17 mouse cellular contexts compared by ENCODE assay signal in the genomic region with DNA sequence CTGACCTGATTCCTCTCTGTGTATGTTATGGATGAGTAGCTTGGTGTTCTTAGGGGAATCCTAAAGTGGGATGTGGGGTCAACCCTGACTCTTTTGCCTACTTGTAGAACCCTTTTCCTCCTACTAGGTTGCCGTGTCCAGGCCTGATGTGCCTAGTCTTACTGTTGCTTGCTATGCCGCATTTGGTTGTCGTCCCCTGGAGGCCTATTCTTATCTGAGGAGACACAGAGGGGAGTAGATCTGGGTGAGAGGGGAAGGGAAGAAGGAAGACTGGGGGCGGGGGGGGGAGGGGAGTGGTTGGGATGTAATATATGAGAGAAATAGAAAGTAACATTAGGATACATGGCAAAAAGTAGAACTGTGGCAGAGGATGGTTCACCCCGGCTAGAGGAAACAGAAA. TPM values are rescaled to one million over a fixed set of nuclear protein-coding genes. Genes with fewer than 3 reads are reported as not detected.
DNase-seq lines count a peak whose midpoint lies in the region; ATAC-seq lines count a peak whose summit lies in the region.
"Had no signal": no experiment of that assay in that cellular context is flagged by ENCODE, and none has a peak within 500 bp of the region (broad histone marks: within the 10 kb centered on the region; RNA-seq: fewer than 3 reads in every experiment).

No protein-coding gene starts in this region.

- H3K4me2 ChIP-seq in liver, embryonic 11.5 days = peak overlapping the region; percentile 38
- peak overlapping the region; percentile 33 for H3K4me2 ChIP-seq in liver, embryonic 15.5 days
- no peak overlapping the region for H3K4me2 ChIP-seq in midbrain, embryonic 16.5 days (ENCODE audit: low read length)
- H3K4me2 ChIP-seq: heart, embryonic 12.5 days; hindbrain, embryonic 14.5 days had no signal

- peaks cover 11% of the 10 kb centered on the region for H3K4me1 ChIP-seq in liver, embryonic 11.5 days (replicated peaks; ENCODE audit: control insufficient read depth, insufficient read depth, low read length)
- H3K4me1 ChIP-seq in liver, embryonic 15.5 days (replicated peaks) = peaks cover 10% of the 10 kb centered on the region; the same call in 1 of the 2 replicates
- peaks cover 2% of the 10 kb centered on the region; the same call in 1 of the 2 replicates for H3K4me1 ChIP-seq in midbrain, embryonic 16.5 days (ENCODE audit: control insufficient read depth, insufficient read depth, low read length)
- H3K4me1 ChIP-seq: embryonic facial prominence, embryonic 10.5 days; hindbrain, embryonic 10.5 days had no signal

- peak; percentile 47 for DNase-seq in MEL-GATA-1-ER (ENCODE audit: extremely low read depth, low read depth)
- no peak for DNase-seq in liver, embryonic 11.5 days (ENCODE audit: low spot score)
- DNase-seq in layer of hippocampus, adult 9-10 months (ENCODE audit: low spot score) = no peak
- no peak for DNase-seq in adrenal gland, adult 2 months
- DNase-seq: adrenal gland, postnatal 25 days; cerebellum, adult 2 months; cerebellum, postnatal 10 days; gastrocnemius, adult 2 months; gastrocnemius, postnatal 25 days had no signal

- peak; percentile 86 for ATAC-seq in liver, embryonic 11.5 days (replicated peaks; ENCODE audit: low FRiP score)
- ATAC-seq in liver, embryonic 15.5 days (ENCODE audit: insufficient read depth) = peak; percentile 44; the same call in 1 of the 2 replicates
- ATAC-seq in midbrain, embryonic 16.5 days = no peak
- ATAC-seq: activated CD4-positive, CD25-positive, alpha-beta regulatory T cell, adult 4 months; forebrain, embryonic 14.5 days had no signal

- 56% methylated on average over 5 of the region's 5 CpGs for WGBS in liver, embryonic 11.5 days
- 26% methylated on average over 5 of the region's 5 CpGs for WGBS in liver, embryonic 15.5 days (ENCODE audit: insufficient replicate concordance)
- 96% methylated on average over 5 of the region's 5 CpGs for WGBS in midbrain, embryonic 16.5 days

- peak overlapping the region; percentile 3; the same call in 1 of the 2 replicates for H3K27ac ChIP-seq in liver, embryonic 11.5 days (ENCODE audit: low read depth, low read length)
- H3K27ac ChIP-seq in liver, embryonic 15.5 days (replicated peaks) = no peak overlapping the region
- H3K27ac ChIP-seq in midbrain, embryonic 16.5 days (ENCODE audit: low read length) = no peak overlapping the region
- H3K27ac ChIP-seq: embryonic facial prominence, embryonic 10.5 days; gastrocnemius, adult 2 months; hindbrain, embryonic 10.5 days; hindbrain, embryonic 14.5 days had no signal

- no peaks in the 10 kb centered on the region for H3K9me3 ChIP-seq in liver, embryonic 11.5 days (ENCODE audit: control insufficient read depth, low read length)
- H3K9me3 ChIP-seq in liver, embryonic 15.5 days (replicated peaks) = no peaks in the 10 kb centered on the region
- no peaks in the 10 kb centered on the region for H3K9me3 ChIP-seq in midbrain, embryonic 16.5 days (replicated peaks; ENCODE audit: control insufficient read depth, low read length, poor library complexity, severe bottlenecking)
- H3K9me3 ChIP-seq: embryonic facial prominence, embryonic 10.5 days; heart, embryonic 12.5 days; hindbrain, embryonic 10.5 days had no signal

- no peaks in the 10 kb centered on the region for H3K27me3 ChIP-seq in liver, embryonic 11.5 days (replicated peaks; ENCODE audit: control insufficient read depth, insufficient read depth, low read length)
- H3K27me3 ChIP-seq in liver, embryonic 15.5 days = no peaks in the 10 kb centered on the region
- H3K27me3 ChIP-seq in midbrain, embryonic 16.5 days (ENCODE audit: control insufficient read depth, insufficient read depth, low read depth, low read length) = no peaks in the 10 kb centered on the region
- H3K27me3 ChIP-seq: heart, embryonic 12.5 days had no signal

- no peak overlapping the region for H3K9ac ChIP-seq in liver, embryonic 11.5 days (ENCODE audit: low read depth, low read length)
- no peak overlapping the region for H3K9ac ChIP-seq in liver, embryonic 15.5 days
- no peak overlapping the region for H3K9ac ChIP-seq in midbrain, embryonic 16.5 days (ENCODE audit: low read depth, low read length)
- H3K9ac ChIP-seq: heart, embryonic 12.5 days; hindbrain, embryonic 14.5 days had no signal

- H3K36me3 ChIP-seq in liver, embryonic 11.5 days (ENCODE audit: control insufficient read depth, insufficient read depth, low read length) = no peaks in the 10 kb centered on the region
- H3K36me3 ChIP-seq in liver, embryonic 15.5 days (replicated peaks) = no peaks in the 10 kb centered on the region
- H3K36me3 ChIP-seq in midbrain, embryonic 16.5 days (ENCODE audit: control insufficient read depth, insufficient read depth, low read length) = no peaks in the 10 kb centered on the region

- H3K4me3 ChIP-seq in liver, embryonic 11.5 days (ENCODE audit: low read depth, low read length) = no peak overlapping the region
- H3K4me3 ChIP-seq in liver, embryonic 15.5 days (replicated peaks) = no peak overlapping the region
- H3K4me3 ChIP-seq in midbrain, embryonic 16.5 days (ENCODE audit: low read depth, low read length) = no peak overlapping the region
- H3K4me3 ChIP-seq: embryonic facial prominence, embryonic 10.5 days; gastrocnemius, adult 2 months; heart, embryonic 12.5 days; hindbrain, embryonic 10.5 days had no signal

RNA-seq across cellular contexts. Expression of a gene that starts 33.3 kb away (rescaled TPM):
- polyA plus RNA-seq in liver, embryonic 11.5 days (2014; fragmentation: Nextera tagmentation; extraction: Ambion mirVana) = 15.8 and 19.0 TPM in 2 replicates
- polyA plus RNA-seq in liver, embryonic 15.5 days (2015; fragmentation: Nextera tagmentation; extraction: Ambion mirVana) = 3.5 and 3.7 TPM in 2 replicates
- polyA plus RNA-seq in midbrain, embryonic 16.5 days (2015; fragmentation: Nextera tagmentation; extraction: Ambion mirVana) = 30.8 and 36.9 TPM in 2 replicates
- 10 to 100 TPM; 27.7 to 34.1 TPM for total RNA-seq in adrenal gland, adult 2 months (2021)
- 5.7 and 6.6 TPM in 2 replicates for polyA plus RNA-seq in adrenal gland, adult 2 months (2012; rRNA removed)
